22 mouse cellular contexts compared by ENCODE assay signal in genomic region chr19:56877364-56877763, GRCm38 (mm10). TPM values are rescaled to one million over a fixed set of nuclear protein-coding genes. Genes with fewer than 3 reads are reported as not detected.
DNase-seq lines count a peak whose midpoint lies in the region; ATAC-seq and TF ChIP-seq lines count a peak whose summit lies in the region.
"Had no signal": no experiment of that assay in that cellular context is flagged by ENCODE, and none has a peak within 500 bp of the region (broad histone marks: within the 10 kb centered on the region; RNA-seq: fewer than 3 reads in every experiment).

No protein-coding gene starts in this region.

- H3K4me1 ChIP-seq in forebrain, postnatal 0 days (ENCODE audit: insufficient read depth) = 0 out of 2 replicates have a peak, but pooled peaks cover 9% of the 10 kb centered on the region
- H3K4me1 ChIP-seq in forebrain, embryonic 10.5 days = peaks cover 33% of the 10 kb centered on the region
- peaks cover 44% of the 10 kb centered on the region for H3K4me1 ChIP-seq in limb, embryonic 12.5 days (replicated peaks)
- peaks cover 39% of the 10 kb centered on the region for H3K4me1 ChIP-seq in limb, embryonic 10.5 days

- DNase-seq in forebrain, postnatal 0 days = peak; percentile 42
- no peak for DNase-seq in forebrain, embryonic 10.5 days (ENCODE audit: extremely low spot score, low spot score)
- no peak for DNase-seq in limb, embryonic 10.5 days (ENCODE audit: low spot score)
- peak; percentile 63 for DNase-seq in 3T3-L1 (ENCODE audit: low read depth, low spot score)
- peak; percentile 60 for DNase-seq in brain, embryonic 14.5 days (ENCODE audit: low read depth)
- no peak for DNase-seq in urinary bladder, postnatal 10 days (ENCODE audit: low spot score)
- no peak for DNase-seq in kidney, postnatal 14 days
- DNase-seq: cerebellum, adult 11 months; cerebellum, postnatal 10 days; gastrocnemius, postnatal 10 days; heart, adult 11 months; heart, postnatal 14 days; kidney, adult 11 months; lung, postnatal 4 days; right cerebral cortex, adult 18-20 months; thymus, postnatal 36 days had no signal

- ATAC-seq in forebrain, postnatal 0 days = peak; percentile 60
- no peak for ATAC-seq in limb, embryonic 12.5 days (ENCODE audit: insufficient number of reproducible peaks, insufficient read depth, low FRiP score, low TSS enrichment, low read depth)

- no peak overlapping the region for H3K4me3 ChIP-seq in forebrain, postnatal 0 days (ENCODE audit: low read depth, low read length)
- H3K4me3 ChIP-seq in forebrain, embryonic 10.5 days = no peak overlapping the region
- no peak overlapping the region for H3K4me3 ChIP-seq in limb, embryonic 12.5 days (replicated peaks)
- H3K4me3 ChIP-seq in limb, embryonic 10.5 days = no peak overlapping the region
- H3K4me3 ChIP-seq: heart, embryonic 12.5 days; limb, embryonic 13.5 days; liver, embryonic 15.5 days had no signal

- no peak for TF ChIP-seq POLR2A in brain, embryonic 14.5 days (IDR thresholded peaks at IDR 0.05; ENCODE audit: borderline replicate concordance, extremely low read depth, insufficient read depth, insufficient read length, poor library complexity, severe bottlenecking)

- peaks cover 31% of the 10 kb centered on the region for H3K27me3 ChIP-seq in forebrain, postnatal 0 days (ENCODE audit: insufficient read depth, low read length)
- peaks cover 75% of the 10 kb centered on the region for H3K27me3 ChIP-seq in forebrain, embryonic 10.5 days (ENCODE audit: poor library complexity, severe bottlenecking)
- peaks cover 73% of the 10 kb centered on the region for H3K27me3 ChIP-seq in limb, embryonic 12.5 days
- H3K27me3 ChIP-seq in limb, embryonic 10.5 days (ENCODE audit: low read depth, poor library complexity, severe bottlenecking) = peaks cover 90% of the 10 kb centered on the region

- H3K36me3 ChIP-seq in forebrain, postnatal 0 days (ENCODE audit: insufficient read depth) = no peaks in the 10 kb centered on the region
- H3K36me3 ChIP-seq in forebrain, embryonic 10.5 days (replicated peaks) = no peaks in the 10 kb centered on the region
- no peaks in the 10 kb centered on the region for H3K36me3 ChIP-seq in limb, embryonic 12.5 days
- no peaks in the 10 kb centered on the region for H3K36me3 ChIP-seq in limb, embryonic 10.5 days
- H3K36me3 ChIP-seq: heart, embryonic 12.5 days; limb, embryonic 13.5 days; liver, embryonic 15.5 days had no signal

- H3K9ac ChIP-seq in forebrain, postnatal 0 days = no peak overlapping the region
- no peak overlapping the region for H3K9ac ChIP-seq in limb, embryonic 12.5 days (replicated peaks)
- H3K9ac ChIP-seq: heart, embryonic 12.5 days; limb, embryonic 13.5 days; liver, embryonic 15.5 days had no signal

- no peak overlapping the region for H3K27ac ChIP-seq in forebrain, postnatal 0 days (ENCODE audit: low read depth, low read length)
- H3K27ac ChIP-seq in forebrain, embryonic 10.5 days = no peak overlapping the region
- 0 out of 2 replicates have a peak overlapping the region, but pooled peaks have one; percentile 12 for H3K27ac ChIP-seq in limb, embryonic 12.5 days
- H3K27ac ChIP-seq in limb, embryonic 10.5 days = no peak overlapping the region
- H3K27ac ChIP-seq: limb, embryonic 13.5 days; liver, embryonic 15.5 days had no signal

- H3K9me3 ChIP-seq in forebrain, postnatal 0 days (ENCODE audit: low read length) = no peaks in the 10 kb centered on the region
- H3K9me3 ChIP-seq in forebrain, embryonic 10.5 days = no peaks in the 10 kb centered on the region
- H3K9me3 ChIP-seq in limb, embryonic 12.5 days = no peaks in the 10 kb centered on the region
- H3K9me3 ChIP-seq in limb, embryonic 10.5 days (replicated peaks) = no peaks in the 10 kb centered on the region
- H3K9me3 ChIP-seq: heart, embryonic 12.5 days; limb, embryonic 13.5 days; liver, embryonic 15.5 days had no signal

- TF ChIP-seq CTCF in forebrain, postnatal 0 days (IDR thresholded peaks at IDR 0.05; ENCODE audit: low read depth) = no peak
- TF ChIP-seq CTCF in brain, embryonic 14.5 days (IDR thresholded peaks at IDR 0.05; ENCODE audit: borderline replicate concordance, extremely low read depth, insufficient read depth, insufficient read length) = no peak

- H3K4me2 ChIP-seq in forebrain, postnatal 0 days (ENCODE audit: low read depth) = no peak overlapping the region
- H3K4me2 ChIP-seq in limb, embryonic 12.5 days = no peak overlapping the region
- H3K4me2 ChIP-seq: heart, embryonic 12.5 days; limb, embryonic 13.5 days; liver, embryonic 15.5 days had no signal

- 49% methylated on average over 6 of the region's 6 CpGs for WGBS in forebrain, postnatal 0 days
- 86% methylated on average over 6 of the region's 6 CpGs for WGBS in forebrain, embryonic 10.5 days
- 70% methylated on average over 6 of the region's 6 CpGs for WGBS in limb, embryonic 12.5 days
- WGBS in limb, embryonic 10.5 days = 82% methylated on average over 6 of the region's 6 CpGs

RNA-seq across cellular contexts. Expression of gene Vwa2, which starts 3.3 kb away (rescaled TPM):
- 0.62 and 1.1 TPM in 2 replicates for total RNA-seq in forebrain, postnatal 0 days (2014; rRNA removed)
- 0.31 and 0.33 TPM in 2 replicates for polyA plus RNA-seq in forebrain, postnatal 0 days (2015; fragmentation: Nextera tagmentation; extraction: Ambion mirVana)
- 1.7 and 2.6 TPM in 2 replicates for polyA plus RNA-seq in forebrain, embryonic 10.5 days (2016; fragmentation: Nextera tagmentation; extraction: Ambion mirVana)
- polyA plus RNA-seq in limb, embryonic 12.5 days (2016; fragmentation: Nextera tagmentation; extraction: Ambion mirVana) = 7.5 and 7.8 TPM in 2 replicates
- 3.7 and 4.9 TPM in 2 replicates for polyA plus RNA-seq in limb, embryonic 10.5 days (2016; fragmentation: Nextera tagmentation; extraction: Ambion mirVana)
- 1.1 and 1.5 TPM in 2 replicates for polyA plus RNA-seq in brain, embryonic 14.5 days (2012; rRNA removed)
- total RNA-seq: adrenal gland, adult 18-20 months; gastrocnemius, postnatal 10 days; heart, postnatal 14 days had no signal
- polyA plus RNA-seq: liver, embryonic 15.5 days had no signal

RNA-seq across cellular contexts. Expression of gene Tdrd1, which starts 51.4 kb away (rescaled TPM):
- 0.69 and 1.7 TPM in 2 replicates for total RNA-seq in forebrain, postnatal 0 days (2014; rRNA removed)
- 0.50 and 0.77 TPM in 2 replicates for polyA plus RNA-seq in forebrain, postnatal 0 days (2015; fragmentation: Nextera tagmentation; extraction: Ambion mirVana)
- 0.48 and 0.49 TPM in 2 replicates for polyA plus RNA-seq in forebrain, embryonic 10.5 days (2016; fragmentation: Nextera tagmentation; extraction: Ambion mirVana)
- polyA plus RNA-seq in limb, embryonic 12.5 days (2016; fragmentation: Nextera tagmentation; extraction: Ambion mirVana) = 1.8 and 2.3 TPM in 2 replicates
- polyA plus RNA-seq in limb, embryonic 10.5 days (2016; fragmentation: Nextera tagmentation; extraction: Ambion mirVana) = 0.84 and 0.98 TPM in 2 replicates
- polyA plus RNA-seq in brain, embryonic 14.5 days (2012; rRNA removed) = 0.59 and 1.0 TPM in 2 replicates
- total RNA-seq: gastrocnemius, postnatal 10 days had no signal
- polyA plus RNA-seq: C2C12 had no signal

RNA-seq across cellular contexts. Expression of gene Ccdc186, which starts 55.4 kb away (rescaled TPM):
- 20.9 and 21.2 TPM in 2 replicates for total RNA-seq in forebrain, postnatal 0 days (2014; rRNA removed)
- polyA plus RNA-seq in forebrain, postnatal 0 days (2015; fragmentation: Nextera tagmentation; extraction: Ambion mirVana) = 15.7 and 20.2 TPM in 2 replicates
- 14.2 and 14.4 TPM in 2 replicates for polyA plus RNA-seq in forebrain, embryonic 10.5 days (2016; fragmentation: Nextera tagmentation; extraction: Ambion mirVana)
- 24.7 and 28.9 TPM in 2 replicates for polyA plus RNA-seq in limb, embryonic 12.5 days (2016; fragmentation: Nextera tagmentation; extraction: Ambion mirVana)
- 11.5 and 15.9 TPM in 2 replicates for polyA plus RNA-seq in limb, embryonic 10.5 days (2016; fragmentation: Nextera tagmentation; extraction: Ambion mirVana)
- polyA plus RNA-seq in brain, embryonic 14.5 days (2012; rRNA removed) = 12.2 and 20.0 TPM in 2 replicates

Comparison
In these comparisons a context has a peak if more than half of its experiments do, and no peak if none do; other contexts are left out.
1. DNase-seq: peak in forebrain, postnatal 0 days (single experiment), 3T3-L1 (single experiment) and brain, embryonic 14.5 days (single experiment); none in forebrain, embryonic 10.5 days (single experiment), limb, embryonic 10.5 days (single experiment), urinary bladder, postnatal 10 days (single experiment) and kidney, postnatal 14 days (single experiment).